Mouse (Mus musculus) layer of hippocampus, postnatal 10 days (tissue): ENCODE measurements around the gene Pxt1. TPM values are rescaled to one million over a fixed set of nuclear protein-coding genes. Genes with fewer than 3 reads are reported as not detected.

Experiments
- DNase-seq, 2 experiments: peaks; one replicate each; pipeline ENCODE4 v3.0.0; 2021; ENCODE audit warnings: low spot score in 2 of 2
- total RNA-seq, 2 experiments: library from RNA; stranded (reverse); gene quantifications; 2 replicates each; pipeline ENCODE4 v1.2.3; 2021

Gene Pxt1
- total RNA-seq, 2 experiments from 2014 or later = not detected

GRCm38 (mm10) chr17:28947011-28947939 is 3.6 kb upstream of the Pxt1 start:
- DNase-seq = no peak

DNA sequence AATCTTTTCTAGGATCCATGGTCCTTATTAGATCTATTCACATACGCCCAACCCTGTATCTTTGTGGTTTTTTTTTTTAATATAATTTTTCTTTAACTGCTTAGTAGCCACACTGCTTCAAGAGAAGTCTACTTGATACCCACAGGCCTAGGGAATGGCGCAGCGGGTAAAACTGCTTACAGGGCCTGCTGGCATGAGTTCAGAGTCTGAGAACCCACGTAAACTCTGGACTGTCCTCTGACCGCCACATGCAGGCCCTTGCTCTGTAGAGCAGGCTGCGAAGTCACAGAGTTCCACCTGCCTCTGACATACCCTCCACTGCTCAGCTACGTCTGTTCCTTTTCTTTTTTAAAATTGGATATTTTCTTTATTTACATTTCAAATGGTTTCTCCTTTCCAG is 841 bp upstream of the Pxt1 start:
- no peak for DNase-seq

GRCm38 (mm10) chr17:28942101-28942500 is 1.5 kb downstream of the Pxt1 start:
- no peak for DNase-seq

GRCm38 (mm10) chr17:28940776-28941555 is 2.7 kb downstream of the Pxt1 start:
- no peak for DNase-seq

- peak; percentile 57 for DNase-seq
Observed at GRCm38 (mm10) chr17:28936622-28937345, 6.9 kb downstream of the Pxt1 start.

GRCm38 (mm10) chr17:28936133-28936532 is 7.5 kb downstream of the Pxt1 start:
- DNase-seq = no peak

- DNase-seq = no peak
Observed at GRCm38 (mm10) chr17:28934120-28934916, 9.3 kb downstream of the Pxt1 start.

GRCm38 (mm10) chr17:28932274-28932673 is 11.4 kb downstream of the Pxt1 start:
- no peak for DNase-seq

GRCm38 (mm10) chr17:28931436-28932211 is 12.0 kb downstream of the Pxt1 start:
- DNase-seq = no peak

- DNase-seq = peak; percentile 72 to 75
Observed at GRCm38 (mm10) chr17:28930392-28931074, 13.1 kb downstream of the Pxt1 start.

DNA sequence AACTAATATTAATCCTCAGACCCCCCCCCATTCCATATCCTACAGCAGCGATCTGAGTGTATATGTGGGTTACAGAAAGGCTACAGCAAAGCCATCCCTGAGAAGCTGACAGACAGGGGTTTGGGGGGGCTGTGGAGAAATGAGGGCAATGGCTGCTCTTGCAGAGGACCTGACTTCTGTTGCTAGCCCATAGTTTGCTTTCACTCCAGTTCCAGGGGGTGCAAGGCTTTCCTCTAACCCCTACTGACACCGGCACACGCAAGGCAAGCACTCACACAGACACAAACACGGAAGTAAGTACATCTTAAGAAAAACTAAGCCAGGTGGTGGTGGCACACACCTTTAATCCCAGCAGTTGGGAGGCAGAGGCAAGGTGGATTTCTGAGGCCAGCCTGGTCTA is 14.3 kb downstream of the Pxt1 start:
- DNase-seq = no peak

DNA sequence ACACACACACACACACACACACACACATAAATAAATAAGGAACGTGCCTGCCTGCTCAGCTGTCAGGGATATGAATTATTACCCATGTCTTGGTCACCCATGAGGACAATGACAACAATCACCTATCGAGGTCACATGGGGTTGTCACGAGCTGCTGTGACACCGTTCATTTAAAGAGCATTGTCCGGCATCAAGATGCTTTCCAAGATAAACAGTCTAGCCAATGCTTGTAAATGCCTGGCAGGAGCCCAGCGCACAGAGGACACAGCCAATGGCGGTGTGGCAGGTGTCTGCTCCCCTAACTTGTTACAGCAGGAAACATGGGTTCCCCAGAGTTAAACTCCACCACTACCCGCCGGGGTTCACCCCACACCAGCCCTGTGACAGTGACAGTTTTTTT is 15.6 kb downstream of the Pxt1 start:
- no peak for DNase-seq

DNA sequence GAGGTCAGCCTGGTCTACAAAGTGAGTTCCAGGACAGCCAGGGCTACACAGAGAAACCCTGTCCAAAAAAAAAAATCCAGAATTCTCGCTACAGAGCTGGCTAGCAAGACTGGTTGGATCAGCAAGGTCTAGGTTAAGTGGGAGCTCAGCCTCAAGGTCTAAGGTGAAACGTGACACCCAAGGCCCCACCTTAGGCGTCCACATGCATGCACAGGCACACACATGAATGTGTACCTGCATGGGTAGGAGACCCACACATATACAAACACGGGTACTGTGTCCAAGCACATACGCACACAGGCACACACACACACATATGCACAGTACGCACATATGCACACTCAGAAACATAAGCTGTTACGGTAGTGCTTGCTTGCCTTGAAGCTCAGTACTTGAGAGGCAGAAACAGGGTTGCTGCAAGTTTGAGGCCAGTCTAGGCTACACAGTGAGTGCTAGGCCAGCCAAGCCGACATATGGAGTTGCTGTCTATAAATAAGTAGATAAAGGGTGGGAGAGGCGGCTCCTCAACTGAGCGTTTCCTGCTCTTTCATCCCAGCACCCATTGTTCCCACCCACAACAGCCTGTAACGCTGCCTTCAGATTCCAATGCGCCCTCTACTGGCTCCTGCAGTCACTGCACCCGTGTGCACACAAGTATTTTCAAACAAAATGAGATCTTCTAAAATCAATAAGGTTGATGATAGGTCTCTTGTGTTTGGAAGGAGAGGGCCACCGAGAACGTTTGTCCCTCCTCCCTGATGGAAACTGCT is 16.6 kb downstream of the Pxt1 start:
- DNase-seq = peak; percentile 58 to 59

- DNase-seq = peak; percentile 84 to 88
Observed at GRCm38 (mm10) chr17:28926380-28926779, 17.3 kb downstream of the Pxt1 start.

DNA sequence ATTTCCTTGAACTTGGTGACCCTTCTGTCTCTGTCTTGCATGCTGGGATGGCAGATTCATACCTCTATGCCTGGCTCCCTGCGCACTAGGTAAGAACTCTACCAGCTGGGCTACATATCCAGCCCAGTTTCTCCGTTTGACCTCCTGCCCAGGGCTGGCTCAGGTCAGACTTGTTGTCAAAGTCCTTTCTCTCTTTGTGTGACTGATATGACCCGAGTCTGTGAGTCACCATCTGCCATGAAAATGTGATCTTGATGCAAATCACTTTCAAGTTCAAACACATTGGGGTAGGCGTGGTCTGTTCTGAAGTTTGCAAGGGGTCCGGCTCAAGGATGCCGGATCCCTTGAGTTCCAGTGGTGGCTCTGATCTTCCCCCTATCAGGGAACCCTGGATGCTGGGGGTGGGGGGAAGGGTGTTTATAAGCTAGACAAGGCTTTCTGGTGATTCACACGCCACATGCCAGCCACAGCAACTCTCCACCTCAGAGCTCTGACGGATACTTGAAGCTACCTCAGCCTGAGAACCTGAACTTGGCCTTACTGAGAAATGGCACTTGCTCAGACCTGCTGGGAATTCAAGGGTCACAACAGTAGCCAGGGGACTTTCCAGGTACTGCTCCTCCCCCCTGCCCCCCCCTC is 18.6 kb downstream of the Pxt1 start:
- no peak for DNase-seq

- no peak for DNase-seq
Observed at GRCm38 (mm10) chr17:28922096-28922495, 21.5 kb downstream of the Pxt1 start.

DNA sequence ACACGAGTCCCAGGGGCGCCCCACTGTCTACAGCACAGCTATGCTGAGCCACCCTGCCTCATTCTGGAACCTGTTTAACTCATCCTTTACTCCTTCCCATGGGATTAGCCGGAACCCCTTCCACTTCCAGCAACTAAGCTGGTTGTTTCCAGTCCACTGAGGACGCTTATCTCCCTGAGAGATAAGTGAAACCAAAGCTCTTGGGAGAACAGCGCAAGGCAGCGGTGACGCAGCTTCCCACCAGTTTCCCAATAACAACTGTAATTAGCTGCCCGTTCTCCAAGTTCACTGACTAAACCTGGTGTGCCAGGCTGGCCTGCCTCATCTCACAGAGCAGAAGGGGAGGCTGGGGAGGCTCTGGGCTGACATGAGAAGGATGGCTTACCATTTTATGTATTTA is 22.6 kb downstream of the Pxt1 start:
- DNase-seq = no peak

DNA sequence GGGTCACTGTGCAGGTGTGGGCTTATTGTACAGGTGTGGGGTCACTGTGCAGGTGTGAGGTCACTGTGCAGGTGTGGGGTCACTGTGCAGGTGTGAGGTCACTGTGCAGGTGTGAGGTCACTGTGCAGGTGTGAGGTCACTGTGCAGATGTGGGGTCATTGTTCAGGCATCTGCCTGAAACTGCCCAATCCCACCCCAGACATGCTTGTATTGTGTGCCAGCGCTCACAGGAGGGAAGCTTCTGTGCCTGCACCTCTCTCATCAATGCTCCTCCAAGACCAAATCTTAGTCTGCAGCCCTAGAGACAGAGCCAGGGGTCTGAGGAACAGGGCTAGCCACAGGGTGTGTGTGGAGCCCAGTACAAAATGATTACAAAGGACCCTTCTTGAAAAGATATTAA is 27.1 kb downstream of the Pxt1 start:
- DNase-seq = no peak
